Mouse (Mus musculus): Measurements from ENCODE around the gene Vps29. TPM values are rescaled to one million over a fixed set of nuclear protein-coding genes. Genes with fewer than 3 reads are reported as not detected.
"Not testable (repeated sequence)": the region's sequence is repeated elsewhere in the genome, so short reads cannot be mapped to it uniquely, and the experiment has no call there.

The Vps29 gene
- 100 to 1,000 TPM in 3 of 26 experiments, 10 to 100 TPM in 23; 47.7 to 112 (median 75.0) TPM for total RNA-seq (2018; cell fraction: chromatin; rRNA removed)
- 100 to 1,000 TPM; 133 to 192 (median 154) TPM for total RNA-seq (2018; cell fraction: cytosol; rRNA removed)
- 100 to 1,000 TPM in 7 of 26 experiments, 10 to 100 TPM in 19; 56.8 to 130 (median 86.8) TPM for total RNA-seq (2018; cell fraction: nucleus; rRNA removed)
- 234 to 353 TPM (median 252 TPM) in 3 replicates for polyA plus RNA-seq (2018)

DNA sequence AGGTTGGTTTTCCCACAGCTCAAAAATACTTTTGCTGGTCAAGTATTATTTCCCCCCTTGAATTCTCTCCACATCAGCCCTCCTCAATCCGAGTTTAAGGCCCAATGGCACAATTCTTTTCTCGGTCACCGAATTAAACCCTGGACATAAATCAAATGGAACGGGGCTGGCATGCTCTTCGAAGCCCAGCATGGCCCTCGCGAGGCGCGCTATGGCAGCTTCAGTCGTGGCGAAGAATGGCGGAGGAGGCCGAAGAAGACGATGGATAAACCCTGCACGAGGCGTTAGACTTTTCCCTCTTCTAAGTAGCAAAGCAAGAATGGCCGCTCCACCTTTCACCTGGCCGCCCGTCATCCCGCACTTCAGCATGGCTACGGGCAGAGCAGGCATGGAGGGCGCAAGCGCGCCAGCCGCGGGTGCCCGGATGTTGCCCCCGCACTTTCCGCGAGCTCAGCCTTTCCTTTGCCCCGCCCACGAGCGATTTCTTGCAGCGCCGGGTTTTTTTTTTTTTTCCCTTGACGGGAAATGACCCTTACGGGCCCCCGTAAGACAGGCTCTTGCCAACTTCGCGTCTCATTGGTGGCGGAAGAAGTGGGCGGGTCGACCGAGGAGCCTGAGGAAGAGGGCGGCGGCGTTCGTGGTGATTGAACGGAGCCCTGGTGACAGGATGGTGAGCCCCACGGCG lies at the start of gene Vps29, which contains the start of gene Rad9b:
Gene Vps29, plus strand, starts transcription at position 563 of the 685 bp plus-strand sequence.
Gene Rad9b, minus strand, starts transcription at position 427 of the 685 bp plus-strand sequence.
- WGBS (ENCODE audit: missing documents): under 1% methylated on average over 46 of the region's 51 CpGs

GRCm38 (mm10) chr5:122304541-122304940 lies 49.6 kb upstream of the Vps29 start:
- WGBS (ENCODE audit: missing documents): 54% methylated on average over 6 of the region's 6 CpGs
- no peak overlapping the region for H3K27ac ChIP-seq
- H3K36me3 ChIP-seq (ENCODE audit: inconsistent target): peaks cover 14% of the 10 kb centered on the region
- no peak overlapping the region for H3K4me3 ChIP-seq (ENCODE audit: inconsistent target)
- peaks cover 90% of the 10 kb centered on the region for H3K79me2 ChIP-seq (ENCODE audit: inconsistent target)

More for the DNA sequence above, at the start of gene Vps29, which contains the start of gene Rad9b:
- Histone ChIP-seq H3K27ac (peak within 1 kb of the TSS; percentile 74), H3K79me2 (ENCODE audit: inconsistent target) (peaks cover 44% of the 10 kb centered on the region), H3K36me3 (ENCODE audit: inconsistent target) (no peaks in the 10 kb centered on the region), H3K4me3 (ENCODE audit: inconsistent target) (peak within 1 kb of the TSS; percentile 76)

- WGBS (ENCODE audit: missing documents): 92% methylated on average over 7 of the region's 7 CpGs
- no peak overlapping the region for H3K27ac ChIP-seq
- H3K36me3 ChIP-seq (ENCODE audit: inconsistent target): peaks cover 16% of the 10 kb centered on the region
- H3K79me2 ChIP-seq (ENCODE audit: inconsistent target): peaks cover 81% of the 10 kb centered on the region
- no peak overlapping the region for H3K4me3 ChIP-seq (ENCODE audit: inconsistent target)
These were observed 48.7 kb upstream of the Vps29 start for GRCm38 (mm10) chr5:122305472-122305871.

- Histone ChIP-seq H3K36me3 (ENCODE audit: inconsistent target) (peaks cover 24% of the 10 kb centered on the region), H3K4me3 (ENCODE audit: inconsistent target) (no peak overlapping the region), H3K27ac (no peak overlapping the region), H3K79me2 (ENCODE audit: inconsistent target) (peaks cover 71% of the 10 kb centered on the region)
- 97% methylated on average over 3 of the region's 3 CpGs for WGBS (ENCODE audit: missing documents)
These were observed 47.6 kb upstream of the Vps29 start for GRCm38 (mm10) chr5:122306536-122306935.

- Histone ChIP-seq H3K27ac (no peak overlapping the region), H3K79me2 (ENCODE audit: inconsistent target) (peaks cover 54% of the 10 kb centered on the region), H3K4me3 (ENCODE audit: inconsistent target) (no peak overlapping the region), H3K36me3 (ENCODE audit: inconsistent target) (peaks cover 29% of the 10 kb centered on the region)
- WGBS (ENCODE audit: missing documents): 81% methylated on average over 7 of the region's 8 CpGs
These were observed 43.5 kb upstream of the Vps29 start for GRCm38 (mm10) chr5:122310699-122311098.

DNA sequence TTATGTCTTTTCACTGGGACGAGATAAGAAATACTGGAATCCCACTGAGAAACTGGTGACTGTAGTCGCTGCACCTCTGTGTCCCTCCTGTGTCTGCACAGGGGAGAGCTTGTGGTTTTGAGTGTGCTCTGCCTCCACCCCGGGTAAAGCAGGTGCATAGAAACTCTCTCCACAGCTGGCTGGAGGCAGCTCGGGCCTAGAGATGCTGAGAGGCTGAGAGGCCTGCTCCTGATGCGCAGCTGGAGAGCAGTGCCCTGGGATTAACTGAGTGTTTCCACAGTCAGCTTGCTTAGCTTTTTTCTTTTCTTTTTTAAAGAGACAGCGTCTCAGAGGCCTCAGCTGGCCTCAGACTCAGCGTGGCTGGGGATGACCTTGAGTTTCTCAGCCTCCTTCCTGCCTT lies 42.5 kb upstream of the Vps29 start:
- 80% methylated on average over 6 of the region's 7 CpGs for WGBS (ENCODE audit: missing documents)
- no peak overlapping the region for H3K27ac ChIP-seq
- H3K4me3 ChIP-seq (ENCODE audit: inconsistent target): no peak overlapping the region
- H3K79me2 ChIP-seq (ENCODE audit: inconsistent target): peaks cover 44% of the 10 kb centered on the region; the same call in 1 of the 2 replicates
- peaks cover 29% of the 10 kb centered on the region for H3K36me3 ChIP-seq (ENCODE audit: inconsistent target)

- Histone ChIP-seq H3K27ac (no peak overlapping the region), H3K79me2 (ENCODE audit: inconsistent target) (peaks cover 38% of the 10 kb centered on the region; the same call in 1 of the 2 replicates), H3K4me3 (ENCODE audit: inconsistent target) (no peak overlapping the region), H3K36me3 (ENCODE audit: inconsistent target) (peaks cover 29% of the 10 kb centered on the region)
- 97% methylated on average over 4 of the region's 4 CpGs for WGBS (ENCODE audit: missing documents)
These were observed 41.8 kb upstream of the Vps29 start for GRCm38 (mm10) chr5:122312346-122312745.

GRCm38 (mm10) chr5:122312942-122313684 lies 41.1 kb upstream of the Vps29 start:
- Histone ChIP-seq H3K36me3 (ENCODE audit: inconsistent target) (peaks cover 27% of the 10 kb centered on the region), H3K79me2 (ENCODE audit: inconsistent target) (peaks cover 30% of the 10 kb centered on the region; the same call in 1 of the 2 replicates), H3K4me3 (ENCODE audit: inconsistent target) (no peak overlapping the region), H3K27ac (no peak overlapping the region)
- WGBS (ENCODE audit: missing documents): 83% methylated on average over 15 of the region's 17 CpGs

DNA sequence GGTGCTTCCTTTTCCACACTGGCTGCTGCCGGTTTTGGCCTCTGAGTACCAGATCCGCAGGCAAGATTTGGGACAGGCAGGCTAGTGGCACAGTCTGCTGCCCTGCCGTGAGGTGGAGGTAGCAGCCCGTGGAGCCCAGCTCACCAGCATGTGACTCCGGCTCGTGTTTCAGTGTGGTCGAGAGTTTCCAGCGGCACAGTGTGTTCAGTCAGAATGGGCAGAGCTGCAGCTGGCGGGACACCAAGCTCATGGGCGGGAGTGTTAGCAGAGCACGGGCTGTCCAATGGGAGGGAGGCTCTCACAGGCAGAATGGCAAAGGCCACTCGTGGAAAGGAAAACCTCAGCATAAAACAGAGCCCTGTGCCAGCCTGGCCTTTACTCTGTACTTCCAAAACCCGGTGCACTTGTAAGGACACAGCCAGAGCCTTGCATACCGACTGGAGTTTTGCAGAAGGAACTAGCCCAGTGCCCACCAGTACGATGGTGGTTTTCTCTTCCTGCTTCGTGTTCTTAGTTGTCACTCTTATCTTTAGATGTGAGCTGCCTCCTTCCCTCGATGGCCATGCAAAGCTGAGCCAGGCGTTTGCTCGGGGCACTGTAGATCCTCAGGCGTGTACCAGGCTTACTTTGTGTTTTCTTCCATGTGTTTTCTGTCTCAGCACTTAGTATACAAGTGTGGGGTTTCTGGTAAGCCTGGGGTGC lies 39.1 kb upstream of the Vps29 start:
- WGBS (ENCODE audit: missing documents): 5% methylated on average over 20 of the region's 20 CpGs
- peaks cover 26% of the 10 kb centered on the region; the same call in 1 of the 2 replicates for H3K79me2 ChIP-seq (ENCODE audit: inconsistent target)
- H3K36me3 ChIP-seq (ENCODE audit: inconsistent target): peaks cover 20% of the 10 kb centered on the region; the same call in 1 of the 2 replicates
- H3K27ac ChIP-seq: peak overlapping the region; percentile 75
- H3K4me3 ChIP-seq (ENCODE audit: inconsistent target): no peak overlapping the region

- 41% methylated on average over 11 of the region's 11 CpGs for WGBS (ENCODE audit: missing documents)
- Histone ChIP-seq H3K4me3 (ENCODE audit: inconsistent target) (no peak overlapping the region), H3K79me2 (ENCODE audit: inconsistent target) (peaks cover 15% of the 10 kb centered on the region; the same call in 1 of the 2 replicates), H3K27ac (peak overlapping the region; percentile 67), H3K36me3 (ENCODE audit: inconsistent target) (peaks cover 29% of the 10 kb centered on the region)
These were observed 36.7 kb upstream of the Vps29 start for GRCm38 (mm10) chr5:122317329-122318045.

- peak overlapping the region; percentile 67 for H3K27ac ChIP-seq
- no peak overlapping the region for H3K4me3 ChIP-seq (ENCODE audit: inconsistent target)
- H3K79me2 ChIP-seq (ENCODE audit: inconsistent target): peaks cover 9% of the 10 kb centered on the region; the same call in 1 of the 2 replicates
- 13% methylated on average over 3 of the region's 3 CpGs for WGBS (ENCODE audit: missing documents)
- H3K36me3 ChIP-seq (ENCODE audit: inconsistent target): peaks cover 35% of the 10 kb centered on the region
These were observed 36.1 kb upstream of the Vps29 start for GRCm38 (mm10) chr5:122318100-122318499.

DNA sequence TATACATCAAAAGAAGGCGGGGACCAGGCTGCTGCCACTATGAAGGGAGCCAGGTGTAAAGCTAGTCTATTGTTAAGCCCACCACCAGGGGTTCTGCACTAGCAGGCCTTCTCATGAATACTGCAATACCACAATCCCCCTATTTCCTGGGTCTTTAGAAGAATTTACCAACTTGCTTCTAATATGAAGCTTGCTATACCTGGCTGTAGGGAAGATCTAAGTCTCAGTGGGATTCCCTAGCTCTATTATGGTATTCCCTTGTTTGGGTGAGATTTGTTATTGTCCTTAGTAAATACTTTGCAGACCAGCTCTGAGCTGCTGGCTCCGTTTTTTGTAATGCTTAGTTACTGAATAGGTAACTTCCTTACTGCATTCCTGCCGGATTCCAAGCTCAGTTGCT lies 35.2 kb upstream of the Vps29 start:
- 93% methylated on average over 3 of the region's 3 CpGs for WGBS (ENCODE audit: missing documents)
- H3K4me3 ChIP-seq (ENCODE audit: inconsistent target); H3K79me2 ChIP-seq (ENCODE audit: inconsistent target); H3K27ac ChIP-seq: not testable (repeated sequence)
- H3K36me3 ChIP-seq (ENCODE audit: inconsistent target): peaks cover 37% of the 10 kb centered on the region

- H3K4me3 ChIP-seq (ENCODE audit: inconsistent target): no peak overlapping the region
- peaks cover 44% of the 10 kb centered on the region for H3K36me3 ChIP-seq (ENCODE audit: inconsistent target)
- no peaks in the 10 kb centered on the region; the same call in 1 of the 2 replicates for H3K79me2 ChIP-seq (ENCODE audit: inconsistent target)
- 86% methylated on average over 14 of the region's 14 CpGs for WGBS (ENCODE audit: missing documents)
- no peak overlapping the region for H3K27ac ChIP-seq
These were observed 34.5 kb upstream of the Vps29 start for GRCm38 (mm10) chr5:122319474-122320204.

Data from macrophage (primary cell).